Mouse (Mus musculus) c-Kit-positive CD71-positive TER-119-positive erythroid progenitor cells, embryonic 14.5 days (primary cell): Measurements from ENCODE around the gene Grin2b.
A peak's percentile ranks its signal among the peaks of the same experiment; 100 is the strongest.
"Not testable (repeated sequence)": the region's sequence is repeated elsewhere in the genome, so short reads cannot be mapped to it uniquely, and the experiment has no call there.

ENCODE experiments used
- DNase-seq: peaks from one replicate; pipeline ENCODE4 v3.0.0-alpha.2; 2013; ENCODE audit warnings: low spot score

Grin2b gene

GRCm38 (mm10) chr6:135904391-135904790 is 268.9 kb downstream of the Grin2b start:
- no peak for DNase-seq

GRCm38 (mm10) chr6:135900410-135900809 is 272.9 kb downstream of the Grin2b start:
- DNase-seq = no peak

- DNase-seq = no peak
These were observed 274.1 kb downstream of the Grin2b start for GRCm38 (mm10) chr6:135899225-135899624.

- DNase-seq = no peak
These were observed 278.5 kb downstream of the Grin2b start for GRCm38 (mm10) chr6:135894793-135895228.

- DNase-seq = no peak
These were observed 290.7 kb downstream of the Grin2b start for GRCm38 (mm10) chr6:135882611-135883010.

- no peak for DNase-seq
These were observed 297.1 kb downstream of the Grin2b start for GRCm38 (mm10) chr6:135876163-135876726.

GRCm38 (mm10) chr6:135874626-135875025 is 298.7 kb downstream of the Grin2b start:
- no peak for DNase-seq

GRCm38 (mm10) chr6:135865832-135866231 is 307.5 kb downstream of the Grin2b start:
- DNase-seq = no peak

GRCm38 (mm10) chr6:135863965-135864364 is 309.3 kb downstream of the Grin2b start:
- no peak for DNase-seq

GRCm38 (mm10) chr6:135859502-135859901 is 313.8 kb downstream of the Grin2b start:
- no peak for DNase-seq

GRCm38 (mm10) chr6:135854173-135854591 is 319.1 kb downstream of the Grin2b start:
- no peak for DNase-seq

GRCm38 (mm10) chr6:135843755-135844154 is 329.6 kb downstream of the Grin2b start:
- DNase-seq = no peak

GRCm38 (mm10) chr6:135836353-135836752 is 337.0 kb downstream of the Grin2b start:
- DNase-seq = no peak

- DNase-seq = no peak
These were observed 339.8 kb downstream of the Grin2b start for GRCm38 (mm10) chr6:135833542-135833941.

GRCm38 (mm10) chr6:135832041-135832440 is 341.3 kb downstream of the Grin2b start:
- no peak for DNase-seq

GRCm38 (mm10) chr6:135831032-135831431 is 342.3 kb downstream of the Grin2b start:
- DNase-seq = no peak

- no peak for DNase-seq
These were observed 343.9 kb downstream of the Grin2b start for GRCm38 (mm10) chr6:135829458-135829857.

- no peak for DNase-seq
These were observed 344.3 kb downstream of the Grin2b start for GRCm38 (mm10) chr6:135828976-135829375.

GRCm38 (mm10) chr6:135827942-135828341 is 345.4 kb downstream of the Grin2b start:
- peak; percentile 3 for DNase-seq

GRCm38 (mm10) chr6:135827317-135827716 is 346.0 kb downstream of the Grin2b start:
- no peak for DNase-seq

- not testable (repeated sequence) for DNase-seq
These were observed 346.5 kb downstream of the Grin2b start for GRCm38 (mm10) chr6:135826776-135827175.

- DNase-seq = no peak
These were observed 355.9 kb downstream of the Grin2b start for GRCm38 (mm10) chr6:135817391-135817790.

GRCm38 (mm10) chr6:135813755-135814154 is 359.6 kb downstream of the Grin2b start:
- DNase-seq = no peak

GRCm38 (mm10) chr6:135805436-135805835 is 367.9 kb downstream of the Grin2b start:
- DNase-seq = no peak
